Mouse (Mus musculus) forebrain, embryonic 14.5 days (tissue): ENCODE results near the gene Ncoa3. TPM values are rescaled to one million over a fixed set of nuclear protein-coding genes. Genes with fewer than 3 reads are reported as not detected.
A peak's percentile ranks its signal among the peaks of the same experiment; 100 is the strongest.

Experiments
- ATAC-seq: fragments of 200-750 bp; cut with Nextera tagmentation; 2 replicates; pipeline ENCODE4 v1.8.0; 2017; ENCODE audit warnings: mild to moderate bottlenecking, moderate library complexity
- DNase-seq: peaks from one replicate; pipeline ENCODE4 v3.0.0-alpha.2; 2015; ENCODE audit warnings: low spot score
- H3K27ac ChIP-seq: fragments of 300-500 bp; sonication (generic); 2 replicates; pipeline ENCODE4 v1.5.1; 2014; ENCODE audit warnings: low read depth, mild to moderate bottlenecking, control low read depth, low read length, moderate library complexity
- H3K27me3 ChIP-seq: fragments of 300-500 bp; sonication (generic); replicated peaks from 2 replicates; pipeline ENCODE4 v1.6.1; 2014; ENCODE audit warnings: low read length, control low read depth, mixed read lengths; ENCODE audit not compliant: control insufficient read depth, insufficient read depth
- H3K36me3 ChIP-seq: fragments of 300-500 bp; sonication (generic); 2 replicates; pipeline ENCODE4 v1.6.1; 2014; ENCODE audit warnings: low read length, control low read depth; ENCODE audit not compliant: control insufficient read depth, insufficient read depth
- H3K4me1 ChIP-seq: fragments of 300-500 bp; sonication (generic); 2 replicates; pipeline ENCODE4 v1.6.1; 2014; ENCODE audit warnings: antibody characterized with exemption, low read length, control low read depth; ENCODE audit not compliant: control insufficient read depth, insufficient read depth
- H3K4me2 ChIP-seq: fragments of 300-500 bp; sonication (generic); 2 replicates; pipeline ENCODE4 v1.6.1; 2014; ENCODE audit warnings: mild to moderate bottlenecking, control low read depth, low read length
- H3K4me3 ChIP-seq: fragments of 300-500 bp; sonication (generic); 2 replicates; pipeline ENCODE4 v1.5.1; 2014; ENCODE audit warnings: low read depth, low read length, control low read depth
- H3K9ac ChIP-seq: fragments of 300-500 bp; sonication (generic); 2 replicates; pipeline ENCODE4 v1.6.1; 2014; ENCODE audit warnings: mild to moderate bottlenecking, low read length, control low read depth, moderate library complexity
- H3K9me3 ChIP-seq: fragments of 300-500 bp; sonication (generic); replicated peaks from 2 replicates; pipeline ENCODE4 v1.6.1; 2016; ENCODE audit warnings: low read length, control low read depth, mixed read lengths; ENCODE audit not compliant: control insufficient read depth
- WGBS: fragments of 180-500 bp; shearing (Covaris S2); extraction: QIAGEN DNeasy Blood & Tissue Kit; methylation state at CpG from one replicate; pipeline ENCODE4 v1.1.7; 2014; 5-methylcytosine and 5-hydroxymethylcytosine counted together
- polyA plus RNA-seq: library from polyadenylated mRNA; unstranded; fragments of >200 nt; fragmentation: Nextera tagmentation; extraction: Ambion mirVana; gene quantifications from 2 replicates; pipeline ENCODE4 v1.2.1, GENCODE M21; 2014

Gene Ncoa3
- polyA plus RNA-seq, 1 experiment from 2014 or later = 9.3 TPM

GRCm38 (mm10) chr2:165995711-165996110 lies 3.3 kb downstream of the Ncoa3 start:
- H3K9me3 ChIP-seq = no peaks in the 10 kb centered on the region
- H3K4me1 ChIP-seq = peaks cover 25% of the 10 kb centered on the region
- H3K4me2 ChIP-seq = no peak overlapping the region
- WGBS = 87% methylated on average over 8 of the region's 8 CpGs
- H3K4me3 ChIP-seq = no peak overlapping the region
- ATAC-seq = no peak
- no peak for DNase-seq
- no peak overlapping the region for H3K27ac ChIP-seq
- no peak overlapping the region for H3K9ac ChIP-seq
- no peaks in the 10 kb centered on the region for H3K27me3 ChIP-seq
- H3K36me3 ChIP-seq = no peaks in the 10 kb centered on the region

- Histone ChIP-seq H3K4me1 (peaks cover 29% of the 10 kb centered on the region), H3K36me3 (no peaks in the 10 kb centered on the region), H3K9me3 (no peaks in the 10 kb centered on the region), H3K4me2 (no peak overlapping the region), H3K27me3 (no peaks in the 10 kb centered on the region), H3K9ac (no peak overlapping the region), H3K4me3 (no peak overlapping the region), H3K27ac (no peak overlapping the region)
- DNase-seq = no peak
- ATAC-seq = no peak
- 90% methylated on average over 4 of the region's 4 CpGs for WGBS
These were observed 3.7 kb downstream of the Ncoa3 start for GRCm38 (mm10) chr2:165996130-165996529.

- H3K4me2 ChIP-seq = no peak overlapping the region
- DNase-seq = no peak
- peaks cover 29% of the 10 kb centered on the region for H3K4me1 ChIP-seq
- no peaks in the 10 kb centered on the region for H3K9me3 ChIP-seq
- no peak for ATAC-seq
- WGBS = 93% methylated on average over 8 of the region's 8 CpGs
- H3K36me3 ChIP-seq = no peaks in the 10 kb centered on the region
- H3K27ac ChIP-seq = no peak overlapping the region
- H3K9ac ChIP-seq = no peak overlapping the region
- H3K27me3 ChIP-seq = no peaks in the 10 kb centered on the region
- H3K4me3 ChIP-seq = no peak overlapping the region
These were observed 5.0 kb downstream of the Ncoa3 start for GRCm38 (mm10) chr2:165997256-165997967.

GRCm38 (mm10) chr2:165998969-165999368 lies 6.5 kb downstream of the Ncoa3 start:
- Histone ChIP-seq H3K27me3 (no peaks in the 10 kb centered on the region), H3K4me2 (no peak overlapping the region)
- WGBS = 30% methylated on average over 4 of the region's 4 CpGs

GRCm38 (mm10) chr2:165999790-166000189 lies 7.4 kb downstream of the Ncoa3 start:
- H3K4me3 ChIP-seq = no peak overlapping the region
- H3K9ac ChIP-seq = no peak overlapping the region
- DNase-seq = peak; percentile 27
- H3K9me3 ChIP-seq = no peaks in the 10 kb centered on the region
- H3K27me3 ChIP-seq = no peaks in the 10 kb centered on the region
- H3K36me3 ChIP-seq = no peaks in the 10 kb centered on the region
- no peak overlapping the region for H3K4me2 ChIP-seq
- H3K4me1 ChIP-seq = peaks cover 22% of the 10 kb centered on the region
- ATAC-seq = no peak
- 5% methylated on average over 5 of the region's 5 CpGs for WGBS
- no peak overlapping the region for H3K27ac ChIP-seq

More at GRCm38 (mm10) chr2:165998969-165999368, 6.5 kb downstream of the Ncoa3 start:
- Histone ChIP-seq H3K9ac (no peak overlapping the region), H3K9me3 (no peaks in the 10 kb centered on the region), H3K36me3 (no peaks in the 10 kb centered on the region), H3K4me1 (peaks cover 22% of the 10 kb centered on the region), H3K4me3 (no peak overlapping the region), H3K27ac (no peak overlapping the region)
- DNase-seq (no peak), ATAC-seq (no peak)

- no peaks in the 10 kb centered on the region for H3K36me3 ChIP-seq
- H3K4me1 ChIP-seq = peaks cover 22% of the 10 kb centered on the region
- H3K27ac ChIP-seq = no peak overlapping the region
- DNase-seq = no peak
- WGBS = 6% methylated on average over 5 of the region's 5 CpGs
- H3K4me3 ChIP-seq = no peak overlapping the region
- no peaks in the 10 kb centered on the region for H3K9me3 ChIP-seq
- no peak for ATAC-seq
- no peak overlapping the region for H3K9ac ChIP-seq
- no peaks in the 10 kb centered on the region for H3K27me3 ChIP-seq
- peak overlapping the region; percentile 8; the same call in 1 of the 2 replicates for H3K4me2 ChIP-seq
These were observed 7.8 kb downstream of the Ncoa3 start for GRCm38 (mm10) chr2:166000242-166000641.

- Histone ChIP-seq H3K9ac (peak overlapping the region; percentile 21; the same call in 1 of the 2 replicates), H3K4me2 (peak overlapping the region; percentile 8; the same call in 1 of the 2 replicates), H3K27me3 (no peaks in the 10 kb centered on the region)
These were observed 8.3 kb downstream of the Ncoa3 start for GRCm38 (mm10) chr2:166000769-166001168.

GRCm38 (mm10) chr2:166001362-166001761 lies 8.9 kb downstream of the Ncoa3 start:
- H3K9ac ChIP-seq = no peak overlapping the region
- no peak for DNase-seq
- H3K4me2 ChIP-seq = no peak overlapping the region
- H3K4me3 ChIP-seq = no peak overlapping the region
- H3K4me1 ChIP-seq = peaks cover 22% of the 10 kb centered on the region
- H3K27me3 ChIP-seq = no peaks in the 10 kb centered on the region
- no peak for ATAC-seq
- peak overlapping the region; percentile 53 for H3K27ac ChIP-seq
- no peaks in the 10 kb centered on the region for H3K36me3 ChIP-seq
- H3K9me3 ChIP-seq = no peaks in the 10 kb centered on the region
- WGBS = 23% methylated on average over 2 of the region's 2 CpGs

More at GRCm38 (mm10) chr2:166000769-166001168, 8.3 kb downstream of the Ncoa3 start:
- H3K36me3 ChIP-seq = no peaks in the 10 kb centered on the region
- peak overlapping the region; percentile 53 for H3K27ac ChIP-seq
- no peaks in the 10 kb centered on the region for H3K9me3 ChIP-seq
- DNase-seq = peak; percentile 59
- no peak overlapping the region for H3K4me3 ChIP-seq
- 0 out of 2 replicates have a peak, but pooled peaks have one; percentile 57 for ATAC-seq
- 9% methylated on average over 5 of the region's 5 CpGs for WGBS
- H3K4me1 ChIP-seq = peaks cover 22% of the 10 kb centered on the region

- 0 out of 2 replicates have a peak overlapping the region, but pooled peaks have one; percentile 53 for H3K27ac ChIP-seq
- no peak overlapping the region for H3K9ac ChIP-seq
- DNase-seq = no peak
These were observed 9.3 kb downstream of the Ncoa3 start for GRCm38 (mm10) chr2:166001768-166002167.

More at GRCm38 (mm10) chr2:166001768-166002167, 9.3 kb downstream of the Ncoa3 start:
- Histone ChIP-seq H3K4me3 (no peak overlapping the region), H3K9me3 (no peaks in the 10 kb centered on the region), H3K36me3 (no peaks in the 10 kb centered on the region), H3K4me2 (no peak overlapping the region), H3K27me3 (no peaks in the 10 kb centered on the region), H3K4me1 (peaks cover 22% of the 10 kb centered on the region)
- WGBS = 71% methylated on average over 2 of the region's 2 CpGs
- ATAC-seq = no peak
